Mouse (Mus musculus): ENCODE results near the gene Uxs1. TPM values are rescaled to one million over a fixed set of nuclear protein-coding genes. Genes with fewer than 3 reads are reported as not detected.

Gene Uxs1
- total RNA-seq, 4 experiments from 2014 or later, result 41.5 to 47.7 (median 43.2) TPM

DNA sequence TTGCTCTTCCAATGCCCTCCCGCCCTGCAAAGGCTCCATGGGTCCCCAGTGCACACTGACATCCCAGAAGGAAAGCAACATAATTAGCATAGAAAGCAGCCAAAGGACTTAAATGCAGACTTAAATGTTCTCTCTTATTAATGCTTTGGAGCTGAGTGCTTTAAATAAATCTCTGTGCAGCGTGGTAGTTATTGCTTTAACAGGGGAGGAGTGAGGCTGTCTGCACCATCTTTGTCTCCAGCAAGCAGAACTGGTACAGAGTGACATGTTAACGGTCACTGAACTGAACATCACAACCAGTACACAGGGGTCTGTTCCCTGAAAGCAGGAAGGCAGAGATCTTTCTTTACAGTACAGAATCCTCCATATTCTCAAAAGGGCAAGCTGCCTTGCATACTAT lies 29.6 kb downstream of the Uxs1 start:
- DNase-seq (ENCODE audit: low spot score in 2 of 2), result no peak

GRCm38 (mm10) chr1:43789765-43790164 lies 37.8 kb downstream of the Uxs1 start:
- DNase-seq (ENCODE audit: low spot score in 2 of 2), result no peak

- no peak for DNase-seq (ENCODE audit: low spot score in 2 of 2)
Measured at GRCm38 (mm10) chr1:43786711-43787110, 40.9 kb downstream of the Uxs1 start.

GRCm38 (mm10) chr1:43785316-43785715 lies 42.3 kb downstream of the Uxs1 start:
- DNase-seq (ENCODE audit: low spot score in 2 of 2), result no peak

GRCm38 (mm10) chr1:43783186-43783585 lies 44.4 kb downstream of the Uxs1 start:
- DNase-seq (ENCODE audit: low spot score in 2 of 2), result no peak

DNA sequence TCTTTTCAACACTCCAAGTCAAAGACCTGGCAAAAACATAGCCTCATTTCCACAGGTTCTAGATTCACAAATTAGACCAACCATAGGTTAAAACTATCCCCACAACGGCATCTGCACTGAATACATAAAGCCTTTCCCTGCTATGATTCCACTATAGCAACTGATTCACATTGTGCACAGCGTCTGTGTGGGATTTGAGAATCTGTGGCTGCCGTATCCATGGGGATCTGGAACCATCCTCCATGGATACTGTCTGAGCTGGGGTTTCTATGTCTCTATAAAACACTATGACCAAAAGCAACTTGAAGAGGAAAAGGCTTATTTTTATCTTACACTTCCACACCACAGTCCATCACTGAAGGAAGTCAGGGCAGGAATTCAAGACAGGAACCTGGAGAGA lies 44.9 kb downstream of the Uxs1 start:
- DNase-seq (ENCODE audit: low spot score in 2 of 2), result peak in 1 of 2 experiments; percentile 37

GRCm38 (mm10) chr1:43781672-43782071 lies 45.9 kb downstream of the Uxs1 start:
- no peak for DNase-seq (ENCODE audit: low spot score in 2 of 2)

- DNase-seq (ENCODE audit: low spot score in 2 of 2), result no peak
Measured at GRCm38 (mm10) chr1:43781195-43781594, 46.4 kb downstream of the Uxs1 start.

DNA sequence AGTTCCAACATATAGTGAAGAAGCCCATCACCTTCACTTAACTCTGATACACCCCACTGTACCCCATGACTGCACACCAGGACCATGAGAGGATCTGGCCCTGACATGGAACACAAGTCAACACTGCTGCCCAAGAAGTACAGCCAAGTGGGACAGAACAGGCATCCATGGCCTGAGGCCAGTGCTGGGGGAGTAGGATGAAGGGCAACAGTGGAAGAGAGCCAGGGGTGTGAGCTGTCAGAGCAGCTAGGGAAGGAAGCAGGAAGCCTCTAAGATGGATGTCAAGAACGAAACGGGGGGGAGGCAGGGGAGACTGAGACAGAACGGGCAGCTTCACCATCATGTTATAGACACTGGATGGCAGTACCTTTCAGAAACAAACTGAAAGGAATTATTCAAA lies 51.5 kb downstream of the Uxs1 start:
- no peak for DNase-seq (ENCODE audit: low spot score in 2 of 2)

GRCm38 (mm10) chr1:43774126-43774525 lies 53.5 kb downstream of the Uxs1 start:
- DNase-seq (ENCODE audit: low spot score in 2 of 2), result no peak

- DNase-seq (ENCODE audit: low spot score in 2 of 2), result no peak
Measured at GRCm38 (mm10) chr1:43772694-43773093, 54.9 kb downstream of the Uxs1 start.

- DNase-seq (ENCODE audit: low spot score in 2 of 2), result no peak
Measured at GRCm38 (mm10) chr1:43770032-43770431, 57.6 kb downstream of the Uxs1 start.

DNA sequence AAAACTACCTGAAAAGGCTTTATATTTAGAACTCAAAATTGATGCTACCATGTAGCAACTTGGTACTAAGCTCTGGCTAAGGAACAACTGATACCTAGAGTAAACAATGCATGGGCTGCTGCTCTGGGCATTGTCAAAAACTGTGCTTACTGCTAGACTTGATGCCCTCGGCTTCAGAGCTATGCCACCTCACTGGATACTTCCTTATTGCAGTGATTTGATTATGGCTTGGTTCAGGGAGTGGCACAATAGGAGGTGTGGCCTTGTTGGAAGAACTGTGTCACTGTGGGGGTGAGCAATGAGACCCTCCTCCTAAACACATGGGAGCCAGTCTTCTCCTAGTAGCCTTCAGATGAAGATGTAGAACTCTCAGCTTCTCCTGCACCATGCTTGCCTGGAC lies 58.3 kb downstream of the Uxs1 start:
- no peak for DNase-seq (ENCODE audit: low spot score in 2 of 2)

GRCm38 (mm10) chr1:43768385-43768990 lies 59.1 kb downstream of the Uxs1 start:
- no peak for DNase-seq (ENCODE audit: low spot score in 2 of 2)

GRCm38 (mm10) chr1:43766328-43766727 lies 61.3 kb downstream of the Uxs1 start:
- DNase-seq (ENCODE audit: low spot score in 2 of 2), result no peak

DNA sequence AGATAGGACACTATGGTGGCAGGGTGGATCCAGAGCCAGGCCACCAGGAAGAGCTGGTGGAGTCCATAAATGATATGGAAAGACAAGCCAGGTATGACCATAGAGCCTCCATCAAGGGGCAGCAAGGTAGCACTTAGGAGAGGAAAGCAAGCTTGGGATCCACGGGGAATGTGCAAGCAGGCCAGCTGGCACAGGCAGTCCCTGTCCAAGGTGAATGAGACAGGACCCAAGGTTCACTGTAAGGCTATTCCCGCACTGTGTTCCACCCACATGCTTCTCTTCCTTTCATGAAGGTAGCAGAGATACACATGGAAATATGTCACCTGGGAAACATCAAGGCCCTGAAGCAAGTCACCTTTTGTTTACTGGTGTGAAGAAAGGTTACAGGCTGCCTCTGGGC lies 63.1 kb downstream of the Uxs1 start:
- no peak for DNase-seq (ENCODE audit: low spot score in 2 of 2)

- DNase-seq (ENCODE audit: low spot score in 2 of 2), result no peak
Measured at GRCm38 (mm10) chr1:43760085-43760484, 67.5 kb downstream of the Uxs1 start.

DNA sequence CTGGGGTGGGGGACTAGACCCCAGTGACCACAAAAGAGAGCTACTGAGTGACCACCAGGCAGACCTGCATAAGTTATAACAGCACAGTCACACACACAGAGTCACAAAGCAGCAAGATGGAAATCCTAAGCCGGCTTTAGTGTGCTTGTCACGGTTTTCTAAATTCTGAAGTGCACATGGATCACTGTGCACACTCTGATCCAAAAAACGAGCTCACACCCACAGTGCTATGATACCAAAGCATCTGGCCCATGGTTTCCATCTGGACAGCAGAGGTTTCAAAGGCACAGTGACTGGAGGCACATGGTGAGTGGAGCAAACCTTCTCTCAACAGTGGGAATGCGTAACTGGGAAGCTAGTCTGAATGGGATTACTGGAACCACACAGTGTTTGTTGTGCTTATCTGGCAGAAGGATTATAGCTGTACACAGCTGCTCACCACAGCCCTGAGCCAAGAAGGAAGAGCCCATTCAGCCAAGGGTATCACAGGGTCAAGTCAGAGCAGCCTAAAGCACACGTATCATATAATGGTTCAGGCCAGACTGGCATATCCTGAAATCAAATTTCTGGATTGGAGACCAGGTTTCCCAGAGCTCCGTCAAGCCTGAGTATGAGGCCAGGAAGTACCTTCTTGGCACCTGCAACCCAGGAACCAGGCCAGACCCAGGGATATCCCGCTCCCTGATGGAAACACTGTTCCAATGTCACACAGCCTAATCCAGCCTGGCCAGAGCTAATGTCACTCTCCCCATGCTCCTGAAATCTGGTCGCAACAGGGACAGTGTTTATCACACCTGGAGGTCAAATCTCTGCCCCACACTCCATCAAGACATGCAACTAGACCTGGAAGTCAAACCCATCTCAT lies 72.9 kb downstream of the Uxs1 start:
- DNase-seq (ENCODE audit: low spot score in 2 of 2), result peak; percentile 26 to 34

- DNase-seq (ENCODE audit: low spot score in 2 of 2), result no peak
Measured at GRCm38 (mm10) chr1:43738519-43738894, 89.1 kb downstream of the Uxs1 start.

DNA sequence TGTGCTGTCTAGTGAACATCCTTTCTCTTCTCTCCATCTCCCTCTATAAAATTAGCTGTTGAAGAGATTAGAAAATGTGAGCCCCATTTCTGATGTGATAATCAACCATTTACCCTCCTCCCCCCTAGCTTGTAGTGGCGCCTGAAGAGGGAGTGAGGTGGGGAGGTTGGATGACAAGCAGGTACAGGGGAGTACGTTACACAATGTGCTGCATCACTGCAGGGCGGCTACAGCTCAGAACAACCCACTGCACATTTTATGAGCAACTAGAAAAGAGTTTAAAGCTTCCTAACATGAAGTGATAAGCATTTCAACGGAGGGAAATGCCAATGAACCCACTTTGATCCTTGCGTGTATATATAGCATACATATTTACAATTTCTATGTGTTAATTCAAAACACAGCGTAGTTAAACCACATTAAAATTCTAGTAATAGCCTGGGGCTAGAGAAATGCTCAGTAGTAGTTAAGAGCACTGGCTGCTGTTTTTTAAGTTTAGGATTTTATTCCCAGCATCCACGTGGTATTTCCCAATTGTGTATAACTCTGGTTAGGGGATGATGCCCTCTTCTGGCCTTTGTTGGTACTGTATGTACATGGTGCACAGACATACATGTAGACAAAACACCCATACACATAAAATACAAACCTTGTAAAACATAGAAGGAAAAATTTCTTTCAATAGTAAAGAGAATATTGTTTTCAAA lies 89.6 kb downstream of the Uxs1 start:
- peak in 1 of 2 experiments; percentile 45 for DNase-seq (ENCODE audit: low spot score in 2 of 2)

DNA sequence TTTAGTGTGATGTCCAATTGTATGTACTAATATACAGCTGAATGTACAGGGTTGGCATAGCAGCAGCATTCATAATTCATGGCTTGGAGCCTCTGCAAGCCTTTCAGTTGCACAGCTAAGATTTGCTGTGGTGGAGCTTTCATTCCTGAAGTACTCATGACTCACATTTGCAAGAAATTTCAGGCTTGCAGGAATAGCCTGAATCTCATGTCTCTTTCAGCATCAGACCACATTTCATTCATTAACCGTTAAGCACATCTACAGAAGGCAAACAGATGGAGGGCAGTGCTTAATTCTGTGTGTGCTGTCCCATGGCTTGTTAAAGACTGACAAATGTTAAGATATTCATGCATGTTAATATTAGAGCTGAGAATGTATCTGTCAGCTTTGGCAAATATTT lies 94.9 kb downstream of the Uxs1 start:
- DNase-seq (ENCODE audit: low spot score in 2 of 2), result peak in 1 of 2 experiments; percentile 24

- DNase-seq (ENCODE audit: low spot score in 2 of 2), result no peak
Measured at GRCm38 (mm10) chr1:43732100-43732499, 95.5 kb downstream of the Uxs1 start.
